Mouse (Mus musculus): Measurements from ENCODE around the gene Abhd12.
"Not testable (repeated sequence)": the region's sequence is repeated elsewhere in the genome, so short reads cannot be mapped to it uniquely, and the experiment has no call there.

The Abhd12 gene

GRCm38 (mm10) chr2:150904272-150904935 is at the start of gene Abhd12:
TSS of gene Abhd12 (minus strand) at chr2:150904741.
- DNase-seq (ENCODE audit: low spot score in 2 of 2) = peak; percentile 94 to 97

DNA sequence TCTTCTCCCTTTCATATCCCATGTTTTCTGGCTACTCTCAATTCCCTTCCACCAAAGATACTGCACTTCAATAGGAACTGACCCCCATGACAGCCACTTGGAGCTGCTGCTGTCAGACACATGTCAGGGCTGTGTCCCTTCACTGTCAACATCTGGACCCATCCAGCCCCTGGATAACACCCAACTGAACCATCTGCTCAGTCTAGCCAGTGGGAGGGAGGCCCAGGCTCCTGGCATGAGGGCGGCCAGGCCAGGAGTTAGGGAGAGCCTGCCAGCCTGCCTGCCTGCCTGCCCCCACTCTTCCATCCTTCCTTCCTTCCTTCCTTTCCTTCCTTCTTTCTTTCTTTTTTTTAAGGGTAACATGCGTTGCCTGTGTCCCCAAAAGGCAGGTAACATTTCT is 46.7 kb upstream of the Abhd12 start:
- no peak for DNase-seq (ENCODE audit: low spot score in 2 of 2)

DNA sequence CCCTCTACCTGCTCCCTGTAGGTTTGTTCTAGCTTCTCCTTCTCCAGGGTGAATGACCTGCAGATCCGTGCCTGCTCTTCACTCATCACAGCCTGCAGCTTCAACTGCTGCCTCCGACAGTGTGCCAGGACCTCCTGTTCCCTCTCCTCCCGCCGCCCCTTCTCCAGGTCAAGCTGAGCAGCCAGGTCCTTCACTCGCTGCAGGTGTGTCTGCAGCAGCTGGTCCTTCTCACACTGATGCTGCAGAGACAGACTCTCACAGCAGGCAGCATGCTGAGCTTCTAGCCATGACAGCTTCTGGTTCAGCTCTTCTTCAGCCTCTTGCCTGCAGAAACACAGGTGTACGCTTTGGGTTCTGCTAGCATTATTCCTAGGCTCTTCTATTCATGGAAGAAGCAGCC is 45.5 kb upstream of the Abhd12 start:
- no peak for DNase-seq (ENCODE audit: low spot score in 2 of 2)

DNA sequence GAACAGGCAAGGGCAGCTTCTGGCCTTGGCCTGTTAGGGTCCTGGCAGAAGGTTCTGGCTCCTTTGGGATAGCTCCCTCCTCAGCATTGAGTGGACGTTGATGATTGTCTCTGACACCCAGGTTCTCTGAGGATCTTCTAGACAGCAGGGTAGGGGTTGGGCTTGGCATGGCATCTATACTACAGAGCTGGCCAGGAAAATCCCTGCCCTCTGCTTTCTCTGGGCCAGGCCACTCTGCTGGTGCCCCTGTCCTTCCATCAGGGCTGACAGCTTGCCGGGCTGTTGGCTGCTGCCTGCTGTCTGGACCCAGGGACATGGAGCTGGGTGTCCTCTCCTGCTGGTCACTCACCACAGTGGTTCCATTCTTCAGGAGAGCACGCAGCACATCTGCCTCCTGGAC is 45.1 kb upstream of the Abhd12 start:
- no peak for DNase-seq (ENCODE audit: low spot score in 2 of 2)

GRCm38 (mm10) chr2:150948786-150949185 is 44.2 kb upstream of the Abhd12 start:
- no peak for DNase-seq (ENCODE audit: low spot score in 2 of 2)

DNA sequence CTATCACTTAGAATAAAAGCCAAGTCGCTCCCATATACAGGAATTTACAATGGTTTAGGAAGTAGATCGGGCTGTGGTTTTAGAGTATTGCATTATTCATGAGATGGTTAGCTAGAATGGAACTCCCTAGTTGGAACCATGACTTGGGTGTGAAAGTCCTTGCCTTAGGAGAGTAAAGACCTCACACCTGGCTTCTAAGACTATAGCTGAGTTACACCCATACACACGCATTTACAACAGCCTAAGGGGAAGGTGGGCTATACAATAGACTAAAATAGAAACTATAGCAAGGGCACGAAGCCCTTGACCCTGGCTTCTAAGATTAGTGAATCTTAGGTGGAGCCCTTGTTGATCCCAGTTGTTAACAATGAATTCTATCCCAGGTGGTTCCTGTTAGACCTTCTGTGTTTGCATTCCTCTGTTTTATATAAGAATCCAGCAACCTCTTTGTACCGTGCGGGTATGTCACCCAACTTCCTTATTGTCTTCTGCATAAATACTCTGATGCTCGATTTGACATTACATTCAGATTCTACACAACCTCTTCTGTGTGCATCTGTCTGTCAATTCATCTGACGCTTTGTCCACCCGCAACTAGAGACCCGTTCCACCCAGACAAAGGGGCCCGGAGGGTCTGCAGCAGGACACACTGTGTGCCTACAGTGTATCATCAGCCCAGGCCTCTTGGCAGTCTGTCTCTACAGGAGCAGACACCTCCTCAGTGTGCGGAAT is 43.5 kb upstream of the Abhd12 start:
- DNase-seq (ENCODE audit: low spot score in 2 of 2) = not testable (repeated sequence)

DNA sequence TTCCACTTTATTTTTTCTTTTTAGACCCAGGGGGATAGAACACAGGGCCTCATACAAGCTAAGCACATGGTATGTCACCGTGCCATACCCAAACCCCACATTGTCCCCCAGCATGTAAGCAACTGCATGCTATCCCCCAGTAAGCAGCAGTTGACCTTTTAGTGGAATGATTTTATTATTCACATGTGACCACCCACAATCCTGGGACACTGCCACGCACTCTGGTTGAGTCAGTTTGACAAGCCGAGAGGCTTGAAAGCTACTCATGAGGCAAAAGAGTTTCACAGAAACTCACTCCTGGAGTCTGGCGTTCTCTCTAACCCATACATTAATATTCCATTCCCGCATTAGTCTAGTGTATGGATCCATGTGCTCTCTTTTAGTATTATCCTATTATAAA is 42.8 kb upstream of the Abhd12 start:
- DNase-seq (ENCODE audit: low spot score in 2 of 2) = not testable (repeated sequence)

DNA sequence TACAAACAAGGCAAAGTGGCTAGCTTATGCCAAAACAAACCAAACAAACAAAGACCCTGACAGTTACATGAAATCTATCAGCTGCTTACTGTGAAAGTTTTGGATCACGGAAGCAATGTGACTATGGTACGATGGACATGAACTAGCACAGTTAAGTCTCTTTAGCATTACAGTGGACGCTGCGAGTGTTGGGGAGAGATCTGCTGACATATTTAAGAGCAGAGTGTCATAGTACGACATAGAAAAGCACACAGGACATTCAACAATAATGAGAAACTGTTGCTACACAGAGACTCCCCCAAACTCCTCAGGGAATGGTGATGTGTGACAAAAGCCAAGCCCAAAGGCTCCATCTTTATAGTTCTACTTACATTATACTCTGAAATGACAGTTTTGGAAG is 39.5 kb upstream of the Abhd12 start:
- DNase-seq (ENCODE audit: low spot score in 2 of 2) = no peak

DNA sequence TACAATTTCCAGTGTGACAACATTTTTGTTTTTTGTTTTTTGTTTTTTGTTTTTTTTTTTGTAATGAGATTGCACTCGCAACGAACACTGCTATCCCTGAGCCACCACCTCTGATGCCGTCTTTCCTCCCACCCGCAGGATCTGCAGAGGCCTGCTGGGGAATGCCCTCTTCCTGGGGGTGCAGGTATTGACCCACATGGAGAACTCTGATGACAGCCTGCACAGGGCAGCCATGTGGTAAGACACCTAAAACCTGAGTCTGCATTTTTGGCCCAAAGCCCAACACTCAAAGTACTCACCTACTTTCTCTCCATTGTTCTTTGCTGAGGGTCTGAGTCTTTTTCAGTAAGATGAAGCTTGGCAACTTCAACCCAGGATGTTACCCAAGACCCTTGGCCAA is 30.1 kb upstream of the Abhd12 start:
- no peak for DNase-seq (ENCODE audit: low spot score in 2 of 2)

DNA sequence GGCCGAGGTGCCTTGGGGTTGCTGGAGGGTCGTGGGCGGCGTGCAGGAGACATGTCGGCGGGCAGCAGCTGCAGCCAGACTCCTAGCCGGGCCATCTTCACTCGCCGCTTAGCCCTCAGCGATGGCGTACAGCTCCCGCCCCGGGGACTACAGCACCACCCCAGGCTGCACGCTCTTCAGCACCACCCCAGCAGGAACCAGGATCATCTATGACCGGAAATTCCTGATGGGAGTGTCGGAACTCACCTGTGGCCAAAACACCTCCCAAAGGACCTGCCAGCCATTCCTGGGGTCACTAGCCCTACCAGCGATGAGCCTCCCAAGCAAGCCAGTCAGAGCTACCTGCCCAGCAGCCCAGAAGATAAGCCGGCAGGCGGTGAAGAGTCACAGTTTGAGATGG is 28.9 kb upstream of the Abhd12 start:
- DNase-seq (ENCODE audit: low spot score in 2 of 2) = no peak

DNA sequence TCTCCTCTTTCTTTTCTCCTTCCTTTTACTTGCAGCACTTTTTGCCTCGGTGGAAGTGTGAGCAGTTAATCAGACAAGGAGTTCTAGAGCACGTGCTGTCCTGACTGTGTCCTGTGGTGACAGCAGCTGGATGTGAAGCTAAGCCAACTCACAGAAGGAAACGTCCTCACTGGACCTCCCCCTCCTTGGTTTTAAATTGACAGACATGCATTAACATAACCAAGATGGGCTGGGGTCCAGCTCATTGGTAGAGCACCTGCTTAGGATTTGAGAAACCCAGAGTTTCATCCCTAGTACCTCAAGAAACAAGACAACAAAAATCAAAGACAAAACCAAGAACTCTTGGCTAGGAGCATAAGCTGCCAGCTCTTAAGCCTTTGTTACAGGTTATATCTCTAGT is 26.3 kb upstream of the Abhd12 start:
- DNase-seq (ENCODE audit: low spot score in 2 of 2) = no peak

GRCm38 (mm10) chr2:150929156-150929555 is 24.6 kb upstream of the Abhd12 start:
- no peak for DNase-seq (ENCODE audit: low spot score in 2 of 2)

GRCm38 (mm10) chr2:150927038-150927720 is 22.6 kb upstream of the Abhd12 start:
- no peak for DNase-seq (ENCODE audit: low spot score in 2 of 2)

DNA sequence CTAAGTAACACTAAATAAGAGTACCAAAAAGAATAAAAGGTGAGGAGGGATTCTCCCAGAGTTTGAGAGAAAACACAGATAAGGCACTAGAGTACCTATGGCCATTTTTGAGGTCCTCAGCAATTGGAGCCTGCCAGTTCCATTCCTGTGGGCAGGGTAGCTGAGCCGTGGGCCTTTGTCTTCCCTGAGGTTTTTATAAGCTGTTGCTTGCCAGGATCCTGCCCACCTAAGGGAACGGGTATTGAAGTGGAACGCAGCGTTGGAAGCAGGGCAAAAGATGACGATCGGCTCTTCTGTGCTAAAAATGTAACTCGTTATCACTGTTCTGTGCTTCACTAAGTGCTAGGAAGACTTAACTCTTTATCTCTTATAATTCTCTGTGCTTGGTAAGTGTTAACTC is 19.0 kb upstream of the Abhd12 start:
- no peak for DNase-seq (ENCODE audit: low spot score in 2 of 2)

DNA sequence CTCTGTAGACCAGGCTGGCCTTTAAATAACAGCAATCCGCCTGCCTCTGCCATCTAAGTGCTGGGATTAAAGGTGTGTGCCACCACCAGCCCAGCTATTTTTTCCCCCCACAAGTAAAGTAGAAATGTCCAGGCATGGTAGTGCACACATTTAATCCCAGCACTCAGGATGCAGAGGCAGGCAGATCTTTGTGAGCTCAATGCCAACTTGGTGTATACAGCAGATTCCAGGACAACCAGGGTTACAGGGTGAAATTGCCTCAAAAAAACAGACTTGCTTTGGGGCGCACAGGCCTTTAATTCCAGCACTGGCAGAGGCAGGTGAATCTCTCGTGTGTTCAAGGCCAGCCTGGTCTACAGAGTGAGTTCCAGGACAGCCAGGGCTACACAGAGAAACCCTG is 18.5 kb upstream of the Abhd12 start:
- no peak for DNase-seq (ENCODE audit: low spot score in 2 of 2)

DNA sequence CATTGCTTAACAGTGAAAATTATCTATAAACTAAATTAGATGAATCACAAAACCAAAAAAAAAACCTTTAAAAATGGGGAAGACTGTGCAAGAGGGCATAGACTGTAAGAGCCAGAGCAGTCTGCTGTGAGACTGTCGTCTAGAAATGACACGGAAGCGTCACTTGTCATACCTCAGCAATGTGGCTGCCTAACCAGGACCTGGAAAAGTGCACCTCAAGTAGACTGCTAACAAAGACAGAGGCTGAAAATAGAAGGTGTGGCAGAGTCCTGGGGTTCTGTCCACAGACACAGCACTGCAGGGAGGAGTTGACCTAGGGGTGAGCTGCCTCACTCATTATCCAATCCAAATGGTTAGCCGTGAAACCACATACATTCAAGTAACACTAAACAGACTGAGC is 17.6 kb upstream of the Abhd12 start:
- DNase-seq (ENCODE audit: low spot score in 2 of 2) = no peak

DNA sequence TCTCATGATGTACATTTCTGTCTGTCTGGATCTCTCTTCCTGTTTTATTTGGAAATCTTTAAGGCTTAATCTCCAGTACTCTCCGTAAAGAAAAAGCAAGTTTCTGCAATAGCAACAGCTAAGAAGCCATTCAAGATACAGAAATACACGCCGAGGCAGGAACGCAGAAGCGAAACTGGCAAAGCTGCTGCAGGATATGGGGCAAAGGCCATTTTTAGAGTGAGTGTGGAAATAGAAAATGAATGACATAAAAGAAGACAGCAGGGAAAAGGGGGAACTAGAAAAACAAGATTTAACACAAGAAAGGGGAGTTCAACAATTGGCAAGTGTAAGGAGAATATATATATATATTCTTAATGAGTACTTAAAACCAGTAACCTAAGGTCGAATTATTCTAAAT is 17.2 kb upstream of the Abhd12 start:
- no peak for DNase-seq (ENCODE audit: low spot score in 2 of 2)

GRCm38 (mm10) chr2:150920543-150920942 is 16.0 kb upstream of the Abhd12 start:
- no peak for DNase-seq (ENCODE audit: low spot score in 2 of 2)

DNA sequence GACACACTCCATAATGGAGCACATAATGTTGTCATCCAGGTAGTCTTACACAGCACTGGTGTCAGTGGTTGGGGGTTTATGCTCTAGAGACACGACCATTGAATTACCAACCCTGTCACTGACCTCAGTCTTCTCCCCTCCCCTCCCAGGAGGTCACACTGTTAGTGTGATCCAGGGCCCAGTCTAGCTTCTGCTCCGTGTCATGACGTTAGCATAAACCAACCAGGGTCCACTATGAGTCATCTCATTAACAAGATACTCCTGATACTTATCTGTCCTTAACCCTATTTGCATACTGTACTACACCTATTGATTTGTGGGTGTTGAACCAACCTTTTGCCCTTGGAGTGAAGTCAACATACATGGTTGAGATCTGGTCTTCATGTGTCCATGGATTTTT is 14.2 kb upstream of the Abhd12 start:
- no peak for DNase-seq (ENCODE audit: low spot score in 2 of 2)

DNA sequence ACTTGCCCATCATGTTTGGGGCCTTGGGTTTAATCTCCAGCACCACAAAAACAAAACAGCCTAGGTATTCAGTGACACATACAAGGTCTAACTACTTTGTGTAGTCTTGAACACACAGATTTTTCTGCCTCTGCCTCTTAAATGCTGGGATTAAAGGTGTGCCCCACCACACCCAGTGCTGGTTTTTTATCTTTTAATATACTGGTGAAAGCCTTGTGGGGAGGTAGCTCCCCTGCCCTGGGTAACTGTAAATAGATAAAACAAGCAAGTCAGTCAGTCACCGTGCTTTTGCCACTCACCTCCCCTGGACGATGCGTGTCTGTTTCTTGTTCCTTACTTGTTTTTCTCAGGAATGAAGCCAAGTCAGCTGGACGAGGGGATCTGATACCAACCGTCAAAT is 11.2 kb upstream of the Abhd12 start:
- no peak for DNase-seq (ENCODE audit: low spot score in 2 of 2)

DNA sequence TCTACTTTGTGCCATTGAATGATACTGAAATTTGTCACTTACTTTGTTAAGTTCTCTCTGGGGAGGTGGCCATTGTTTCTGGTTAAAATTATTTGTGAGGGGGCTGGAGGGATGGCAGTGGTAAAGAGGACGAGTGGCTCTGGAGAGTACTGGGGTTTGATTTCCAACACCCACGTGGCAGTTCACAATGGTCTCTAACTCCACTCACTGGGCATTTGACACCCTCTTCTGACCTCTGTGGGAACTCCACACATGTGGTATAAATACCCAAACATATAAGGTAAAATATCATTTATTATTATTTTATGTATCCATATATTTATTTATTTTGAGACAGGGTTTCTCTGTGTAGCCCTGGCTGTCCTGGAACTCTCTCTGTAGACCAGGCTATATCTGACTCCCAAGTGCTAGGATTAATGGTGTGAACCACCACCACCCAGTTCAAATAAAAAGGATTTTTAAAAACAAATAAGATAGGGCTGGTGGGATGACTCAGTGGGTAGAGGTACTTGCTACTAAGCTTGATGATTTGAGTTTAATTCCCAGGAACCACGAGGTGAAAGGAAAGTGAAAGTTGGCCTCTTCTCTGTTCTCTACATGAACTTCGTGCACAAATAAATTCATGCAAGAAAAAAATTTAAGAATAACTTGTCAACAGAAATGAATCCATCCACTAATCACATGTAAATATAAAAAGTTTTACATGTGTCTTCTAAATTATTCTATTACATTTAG is 10.4 kb upstream of the Abhd12 start:
- DNase-seq (ENCODE audit: low spot score in 2 of 2) = no peak

GRCm38 (mm10) chr2:150910295-150910881 is 5.8 kb upstream of the Abhd12 start:
- no peak for DNase-seq (ENCODE audit: low spot score in 2 of 2)

Measured in frontal cortex, postnatal 10 days (tissue).